In the genomic region with DNA sequence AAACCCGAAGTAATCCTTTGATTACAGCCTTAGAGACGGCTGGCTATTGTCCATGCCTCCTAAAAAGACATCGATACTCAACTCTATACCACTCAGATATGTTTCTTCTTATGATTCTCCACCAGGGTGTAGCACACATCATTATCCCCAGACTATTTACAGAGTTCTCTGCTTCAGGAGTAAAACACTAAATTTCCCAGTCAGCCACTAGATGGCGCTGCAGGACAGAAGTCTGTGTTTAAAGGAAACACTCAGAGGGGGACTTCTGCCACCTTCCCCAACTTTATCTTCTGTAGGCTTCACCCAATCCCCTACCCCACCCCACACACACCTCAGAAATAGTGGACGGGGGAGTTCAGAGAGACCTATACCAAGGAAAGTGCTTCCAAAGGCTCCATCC, we compare ENCODE assay signal across 8 mouse cellular contexts. TPM values are rescaled to one million over a fixed set of nuclear protein-coding genes. Genes with fewer than 3 reads are reported as not detected.
DNase-seq lines count a peak whose midpoint lies in the region; TF ChIP-seq lines count a peak whose summit lies in the region.

No protein-coding gene starts in this region.

- H3K4me3 ChIP-seq in layer of hippocampus, adult 2 months = no peak overlapping the region

- intact Hi-C loops in heart, postnatal 36 days (cut with DNase I) = loop anchor here (1.0 to 5.0 kb wide), 3 partner anchors 146 to 201 kb away; no protein-coding TSS in a partner anchor

- TF ChIP-seq CTCF in brain, embryonic 14.5 days (IDR thresholded peaks at IDR 0.05; ENCODE audit: borderline replicate concordance, extremely low read depth, insufficient read depth, insufficient read length) = peak; percentile 79
- TF ChIP-seq CTCF in layer of hippocampus, adult 2 months (conservative IDR thresholded peaks at IDR 0.05) = peak; percentile 96

- TF ChIP-seq POLR2A in brain, embryonic 14.5 days (IDR thresholded peaks at IDR 0.05; ENCODE audit: borderline replicate concordance, extremely low read depth, insufficient read depth, insufficient read length, poor library complexity, severe bottlenecking) = no peak

- no peak overlapping the region for H3K27ac ChIP-seq in layer of hippocampus, adult 2 months

- peak; percentile 93 for DNase-seq in MN1 (ENCODE audit: low spot score)
- peak; percentile 92 for DNase-seq in brain, embryonic 14.5 days (ENCODE audit: low read depth)
- peak; percentile 66 for DNase-seq in fibroblast of lung, adult 2 months (ENCODE audit: low read depth)
- DNase-seq in heart, postnatal 36 days = peak; percentile 88
- peak; percentile 84 to 90 for DNase-seq in layer of hippocampus, adult 2 months (ENCODE audit: low spot score in 2 of 2)
- peak; percentile 91 for DNase-seq in lung, postnatal 14 days
- DNase-seq in right cerebral cortex, postnatal 14 days = peak; percentile 85
- peak; percentile 87 for DNase-seq in urinary bladder, postnatal 25 days (ENCODE audit: low spot score)

RNA-seq across cellular contexts. Expression of gene Nbl1, which starts 6.8 kb away (rescaled TPM):
- polyA plus RNA-seq in brain, embryonic 14.5 days (2012; rRNA removed) = 33.8 and 35.8 TPM in 2 replicates
- total RNA-seq in heart, postnatal 36 days (2021) = 10 to 100 TPM; 25.5 to 29.1 TPM
- total RNA-seq in layer of hippocampus, adult 2 months (2021) = 10 to 100 TPM; 84.4 to 89.9 TPM

RNA-seq across cellular contexts. Expression of gene Htr6, which starts 10.7 kb away (rescaled TPM):
- polyA plus RNA-seq in brain, embryonic 14.5 days (2012; rRNA removed) = 1.8 and 2.0 TPM in 2 replicates
- total RNA-seq in heart, postnatal 36 days (2021) = not detected
- total RNA-seq in layer of hippocampus, adult 2 months (2021) = 1 to 10 TPM; 7.3 to 7.6 TPM

RNA-seq across cellular contexts. Expression of gene Minos1, which starts 44.9 kb away (rescaled TPM):
- 115 and 144 TPM in 2 replicates for polyA plus RNA-seq in brain, embryonic 14.5 days (2012; rRNA removed)
- total RNA-seq in heart, postnatal 36 days (2021) = 100 to 1,000 TPM; 679 to 769 TPM
- total RNA-seq in layer of hippocampus, adult 2 months (2021) = 100 to 1,000 TPM; 184 to 196 TPM

Comparison
In these comparisons a context has a peak if more than half of its experiments do, and no peak if none do; other contexts are left out.
1. RNA of gene Htr6, which starts 10.7 kb away (total RNA-seq): 7.3 to 7.6 TPM in layer of hippocampus, adult 2 months; not detected in heart, postnatal 36 days; every median in the first group is over 4 times any median in the second.
2. Peak in every context shown above with its lines, with median percentiles within 50 percentile points of each other: DNase-seq.